Mouse (Mus musculus) erythroblast, embryonic 14.5 days (primary cell): ENCODE measurements around the gene Olfr1197.

Source experiments
- GATA1 ChIP-seq: IDR thresholded peaks from 2 replicates; pipeline ENCODE4 v1.6.1; 2012; ENCODE audit warnings: low read length, inconsistent platforms, mixed read lengths
- TAL1 ChIP-seq: IDR thresholded peaks from 3 replicates; pipeline ENCODE4 v1.6.1; 2012; ENCODE audit warnings: low read length, inconsistent platforms, mixed read lengths

GRCm38 (mm10) chr2:88704497-88704896 lies 27.7 kb downstream of the Olfr1197 start, which contains the start of gene Olfr1196:
- TF ChIP-seq GATA1 = no peak
- no peak for TF ChIP-seq TAL1
